Mouse (Mus musculus) thymus, adult 2 months (tissue): ENCODE data around the gene Dync2li1. TPM values are rescaled to one million over a fixed set of nuclear protein-coding genes. Genes with fewer than 3 reads are reported as not detected.

Experiments
- DNase-seq: peaks from one replicate; pipeline ENCODE4 v3.0.0; 2021
- H3K27ac ChIP-seq: fragments of 200-500 bp; 2 replicates; pipeline ENCODE4 v1.5.1; 2012; ENCODE audit warnings: low read length, control low read depth; ENCODE audit not compliant: control insufficient read depth, insufficient read depth
- H3K27me3 ChIP-seq: fragments of 200-500 bp; 2 replicates; pipeline ENCODE4 v1.6.1; 2012; ENCODE audit warnings: mild to moderate bottlenecking, low read length, moderate library complexity, mixed read lengths; ENCODE audit not compliant: control insufficient read depth, insufficient read depth
- H3K36me3 ChIP-seq: fragments of 200-500 bp; 2 replicates; pipeline ENCODE4 v1.6.1; 2012; ENCODE audit warnings: mild to moderate bottlenecking, low read length, moderate library complexity; ENCODE audit not compliant: control insufficient read depth, insufficient read depth
- H3K4me1 ChIP-seq: fragments of 200-500 bp; replicated peaks from 2 replicates; pipeline ENCODE4 v1.6.1; 2012; ENCODE audit warnings: low read length; ENCODE audit not compliant: control insufficient read depth, insufficient read depth
- H3K4me3 ChIP-seq: fragments of 200-500 bp; 2 replicates; pipeline ENCODE4 v1.5.1; 2012; ENCODE audit warnings: mild to moderate bottlenecking, low read length, control low read depth, moderate library complexity; ENCODE audit not compliant: control insufficient read depth, insufficient read depth
- CTCF ChIP-seq: fragments of 200-500 bp; IDR thresholded peaks from 2 replicates; pipeline ENCODE4 v1.5.1; 2012; ENCODE audit warnings: mild to moderate bottlenecking, control low read depth, low read length, moderate library complexity, borderline replicate concordance; ENCODE audit not compliant: control insufficient read depth, poor library complexity, insufficient read depth; ENCODE audit errors: extremely low read depth
- POLR2A ChIP-seq: fragments of 200-500 bp; IDR thresholded peaks from 2 replicates; pipeline ENCODE4 v1.6.1; 2012; ENCODE audit warnings: mild to moderate bottlenecking, low read length, control low read depth, moderate library complexity; ENCODE audit not compliant: control insufficient read depth, poor library complexity, insufficient read depth; ENCODE audit errors: extremely low read depth
- WGBS: fragments of 180-500 bp; shearing (Covaris S2); methylation state at CpG from one replicate; pipeline ENCODE4 v1.1.7; 2018; 5-methylcytosine and 5-hydroxymethylcytosine counted together
- polyA plus RNA-seq: library from polyadenylated mRNA; depleted of rRNA; stranded (reverse); fragments of >200 nt; gene quantifications from 2 replicates; pipeline ENCODE4 v1.2.3, GENCODE M21; 2012

Gene Dync2li1
- polyA plus RNA-seq, 1 experiment: 1.1 TPM

GRCm38 (mm10) chr17:84650302-84651017 is 24.2 kb downstream of the Dync2li1 start:
- TF ChIP-seq POLR2A (no peak), CTCF (no peak)
- Histone ChIP-seq H3K4me1 (no peaks in the 10 kb centered on the region), H3K36me3 (no peaks in the 10 kb centered on the region), H3K27ac (no peak overlapping the region), H3K4me3 (no peak overlapping the region), H3K27me3 (no peaks in the 10 kb centered on the region)
- no peak for DNase-seq
- 95% methylated on average over 9 of the region's 9 CpGs for WGBS

- 97% methylated on average over 9 of the region's 9 CpGs for WGBS
- no peak for DNase-seq
- H3K4me3 ChIP-seq: no peak overlapping the region
- TF ChIP-seq CTCF: no peak
- TF ChIP-seq POLR2A: no peak
- no peak overlapping the region for H3K27ac ChIP-seq
- H3K27me3 ChIP-seq: no peaks in the 10 kb centered on the region
- no peaks in the 10 kb centered on the region for H3K36me3 ChIP-seq
- peaks cover 7% of the 10 kb centered on the region for H3K4me1 ChIP-seq
These were observed 27.2 kb downstream of the Dync2li1 start for GRCm38 (mm10) chr17:84653544-84653943.

- TF ChIP-seq CTCF (no peak), POLR2A (no peak)
These were observed 29.9 kb downstream of the Dync2li1 start for GRCm38 (mm10) chr17:84656205-84656604.

GRCm38 (mm10) chr17:84656653-84657421 is 30.5 kb downstream of the Dync2li1 start:
- Histone ChIP-seq H3K4me3 (no peak overlapping the region), H3K27ac (no peak overlapping the region), H3K36me3 (no peaks in the 10 kb centered on the region), H3K27me3 (no peaks in the 10 kb centered on the region), H3K4me1 (peaks cover 7% of the 10 kb centered on the region)
- DNase-seq: no peak
- no peak for TF ChIP-seq CTCF
- no peak for TF ChIP-seq POLR2A
- 94% methylated on average over 19 of the region's 19 CpGs for WGBS

More at GRCm38 (mm10) chr17:84656205-84656604, 29.9 kb downstream of the Dync2li1 start:
- no peaks in the 10 kb centered on the region for H3K36me3 ChIP-seq
- H3K27ac ChIP-seq: no peak overlapping the region
- WGBS: 90% methylated on average over 5 of the region's 5 CpGs
- no peaks in the 10 kb centered on the region for H3K27me3 ChIP-seq
- H3K4me3 ChIP-seq: no peak overlapping the region
- DNase-seq: no peak
- peaks cover 7% of the 10 kb centered on the region for H3K4me1 ChIP-seq

- Histone ChIP-seq H3K36me3 (no peaks in the 10 kb centered on the region), H3K4me3 (no peak overlapping the region), H3K27me3 (no peaks in the 10 kb centered on the region), H3K27ac (no peak overlapping the region), H3K4me1 (peaks cover 7% of the 10 kb centered on the region)
- WGBS: 92% methylated on average over 3 of the region's 3 CpGs
- TF ChIP-seq CTCF: no peak
- no peak for TF ChIP-seq POLR2A
- DNase-seq: no peak
These were observed 31.1 kb downstream of the Dync2li1 start for GRCm38 (mm10) chr17:84657422-84657732.

- no peaks in the 10 kb centered on the region for H3K36me3 ChIP-seq
- WGBS: 91% methylated on average over 7 of the region's 7 CpGs
- no peak for DNase-seq
- peaks cover 7% of the 10 kb centered on the region for H3K4me1 ChIP-seq
- H3K4me3 ChIP-seq: no peak overlapping the region
- H3K27ac ChIP-seq: no peak overlapping the region
- no peaks in the 10 kb centered on the region for H3K27me3 ChIP-seq
- no peak for TF ChIP-seq CTCF
- TF ChIP-seq POLR2A: no peak
These were observed 31.5 kb downstream of the Dync2li1 start for GRCm38 (mm10) chr17:84657782-84658181.
